Mouse (Mus musculus): Measurements from ENCODE around the gene Arfgap3.

DNA sequence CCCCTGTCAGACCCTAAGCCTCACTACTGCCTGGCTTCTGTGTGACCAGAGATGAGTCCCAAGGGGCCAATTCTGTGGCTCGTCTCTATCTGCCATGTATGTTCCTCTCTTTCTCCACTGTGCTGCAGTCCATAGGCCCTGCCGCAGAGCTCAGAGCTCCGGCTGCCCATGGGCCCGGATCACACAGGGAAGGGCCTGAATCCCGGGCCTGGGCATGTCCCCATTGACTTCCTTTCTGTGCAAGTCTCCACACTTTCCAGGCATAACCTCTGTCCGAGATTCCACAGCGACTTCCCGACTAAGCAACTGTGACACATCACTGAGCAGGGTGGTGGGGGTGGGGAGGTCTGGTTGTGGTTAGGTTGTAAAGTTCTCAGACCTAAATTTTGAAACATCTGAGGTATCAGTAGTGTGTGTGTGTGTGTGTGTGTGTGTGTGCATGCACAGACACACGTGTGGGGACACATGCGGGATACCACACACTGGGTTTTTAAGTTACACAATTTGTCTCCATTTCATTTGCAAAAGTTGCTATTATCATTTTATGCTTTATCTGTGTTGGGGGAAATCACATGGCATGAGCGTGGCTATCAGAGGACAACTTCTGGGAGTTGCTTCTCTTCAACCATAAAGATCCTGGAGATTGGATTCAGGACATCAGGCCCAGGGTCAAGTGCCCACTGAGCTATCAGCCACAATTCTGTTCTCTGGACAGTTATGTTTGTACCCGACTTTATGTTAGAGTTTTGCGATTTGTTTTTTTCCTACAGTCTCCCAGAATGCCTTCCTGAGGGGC lies 57.6 kb downstream of the Arfgap3 start:
- no peak for TF ChIP-seq CTCF (conservative IDR thresholded peaks at IDR 0.05; ENCODE audit: low read length)
- no peak for TF ChIP-seq NANOG (IDR thresholded peaks at IDR 0.05; ENCODE audit: borderline replicate concordance, low read length)
- TF ChIP-seq POU5F1 (IDR thresholded peaks at IDR 0.05; ENCODE audit: borderline replicate concordance, low read length), result no peak

All from E14TG2a.4 (cell line).